Mouse (Mus musculus) stomach, embryonic 15.5 days (tissue): ENCODE measurements around the gene Zfp704. TPM values are rescaled to one million over a fixed set of nuclear protein-coding genes. Genes with fewer than 3 reads are reported as not detected.

Experiments used
- ATAC-seq: fragments of 200-750 bp; cut with Nextera tagmentation; 2 replicates; pipeline ENCODE4 v1.8.0; 2017; ENCODE audit warnings: low read depth, moderate number of reproducible peaks, moderate TSS enrichment; ENCODE audit not compliant: insufficient read depth, low FRiP score
- H3K27ac ChIP-seq: fragments of 300-500 bp; sonication (generic); 2 replicates; pipeline ENCODE4 v1.5.1; 2015; ENCODE audit warnings: mild to moderate bottlenecking, inconsistent platforms
- H3K27me3 ChIP-seq: fragments of 300-500 bp; sonication (generic); replicated peaks from 2 replicates; pipeline ENCODE4 v1.6.1; 2015; ENCODE audit warnings: inconsistent platforms
- H3K36me3 ChIP-seq: fragments of 300-500 bp; sonication (generic); 2 replicates; pipeline ENCODE4 v1.6.1; 2015; ENCODE audit warnings: inconsistent platforms
- H3K4me1 ChIP-seq: fragments of 300-500 bp; sonication (generic); 2 replicates; pipeline ENCODE4 v1.6.1; 2015; ENCODE audit warnings: inconsistent platforms
- H3K4me2 ChIP-seq: fragments of 300-500 bp; sonication (generic); 2 replicates; pipeline ENCODE4 v1.6.1; 2015; ENCODE audit warnings: mild to moderate bottlenecking, inconsistent platforms
- H3K4me3 ChIP-seq: fragments of 300-500 bp; sonication (generic); replicated peaks from 2 replicates; pipeline ENCODE4 v1.5.1; 2015; ENCODE audit warnings: inconsistent platforms
- H3K9ac ChIP-seq: fragments of 300-500 bp; sonication (generic); 2 replicates; pipeline ENCODE4 v1.6.1; 2015; ENCODE audit warnings: inconsistent platforms
- H3K9me3 ChIP-seq: fragments of 300-500 bp; sonication (generic); 2 replicates; pipeline ENCODE4 v1.6.1; 2016; ENCODE audit warnings: inconsistent platforms
- WGBS: fragments of 180-500 bp; shearing (Covaris S2); methylation state at CpG from one replicate; pipeline ENCODE4 v1.1.7; 2015; 5-methylcytosine and 5-hydroxymethylcytosine counted together
- polyA plus RNA-seq: library from polyadenylated mRNA; unstranded; fragments of >200 nt; fragmentation: Nextera tagmentation; extraction: Ambion mirVana; gene quantifications from 2 replicates; pipeline ENCODE4 v1.2.1, GENCODE M21; 2015

Gene Zfp704
- polyA plus RNA-seq, 1 experiment from 2014 or later, result 8.0 TPM

DNA sequence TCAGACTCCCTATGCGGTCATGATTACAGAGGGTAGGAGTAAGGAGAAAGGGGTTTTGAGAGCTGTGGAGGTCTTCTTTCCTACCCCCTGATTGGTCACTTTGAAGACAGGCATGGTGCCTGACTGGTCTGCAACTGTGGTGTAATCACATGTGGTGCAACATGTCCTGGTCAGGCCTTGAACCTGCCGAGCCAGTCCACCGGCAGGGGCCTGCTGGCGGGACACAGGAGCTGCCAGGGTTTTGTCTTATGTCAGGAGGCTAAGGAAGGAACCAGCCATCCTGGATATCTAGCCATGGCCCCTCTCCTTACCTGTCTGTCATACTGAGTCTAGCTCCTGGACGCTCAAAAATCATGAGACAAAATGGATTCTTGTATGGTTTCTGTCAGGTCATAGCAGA lies 134.4 kb downstream of the Zfp704 start:
- H3K9me3 ChIP-seq, result no peaks in the 10 kb centered on the region
- no peak overlapping the region for H3K27ac ChIP-seq
- H3K4me3 ChIP-seq, result no peak overlapping the region
- no peak overlapping the region for H3K4me2 ChIP-seq
- no peaks in the 10 kb centered on the region for H3K4me1 ChIP-seq
- WGBS, result 88% methylated on average over 5 of the region's 5 CpGs
- no peak for ATAC-seq
- no peaks in the 10 kb centered on the region for H3K27me3 ChIP-seq
- H3K9ac ChIP-seq, result no peak overlapping the region
- no peaks in the 10 kb centered on the region for H3K36me3 ChIP-seq

DNA sequence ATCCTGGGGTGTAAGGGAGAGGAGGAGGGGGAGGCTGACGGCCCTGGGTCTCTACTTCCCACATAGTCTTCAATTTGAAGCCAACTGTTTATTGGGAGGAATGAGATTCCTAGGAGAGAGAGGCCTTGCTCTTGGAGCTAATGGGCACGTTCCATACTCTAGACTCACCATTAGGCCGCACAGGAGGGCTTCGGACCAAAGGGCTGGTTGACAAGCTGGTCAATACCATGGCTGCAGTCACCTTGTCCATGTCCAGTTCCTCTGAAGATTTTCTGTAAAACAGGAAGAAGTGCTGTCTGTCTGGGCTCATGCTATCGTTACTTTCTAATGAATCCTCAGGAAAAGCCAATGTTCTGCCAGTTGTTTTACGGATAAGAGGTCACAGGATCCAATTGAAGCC lies 135.6 kb downstream of the Zfp704 start:
- no peaks in the 10 kb centered on the region for H3K27me3 ChIP-seq
- 92% methylated on average over 6 of the region's 6 CpGs for WGBS
- H3K9me3 ChIP-seq, result no peaks in the 10 kb centered on the region
- H3K4me3 ChIP-seq, result no peak overlapping the region
- H3K36me3 ChIP-seq, result no peaks in the 10 kb centered on the region
- H3K4me2 ChIP-seq, result no peak overlapping the region
- H3K9ac ChIP-seq, result no peak overlapping the region
- no peaks in the 10 kb centered on the region for H3K4me1 ChIP-seq
- no peak overlapping the region for H3K27ac ChIP-seq
- ATAC-seq, result no peak

DNA sequence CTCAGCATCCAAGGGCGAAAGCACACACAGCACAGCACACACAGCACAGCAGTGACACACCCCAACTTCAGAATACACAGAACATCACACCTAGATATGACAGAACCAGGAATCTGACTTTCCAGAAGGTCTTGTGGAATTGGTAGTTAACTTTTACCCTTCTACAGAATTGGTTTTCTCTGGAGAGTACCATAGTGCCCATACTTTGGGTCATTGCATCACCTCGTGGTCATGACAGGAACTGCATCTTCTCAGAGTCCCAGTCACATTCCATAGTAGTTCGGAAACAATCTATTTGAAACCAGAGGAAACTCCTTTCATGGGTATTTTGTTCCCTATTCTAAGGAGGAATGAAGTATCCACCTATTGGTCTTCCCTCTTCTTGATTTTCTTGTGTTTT lies 143.6 kb downstream of the Zfp704 start:
- no peak overlapping the region for H3K4me3 ChIP-seq
- WGBS, result 37% methylated on average over 3 of the region's 3 CpGs
- ATAC-seq, result no peak
- no peak overlapping the region for H3K9ac ChIP-seq
- no peaks in the 10 kb centered on the region for H3K36me3 ChIP-seq
- H3K4me1 ChIP-seq, result no peaks in the 10 kb centered on the region
- no peaks in the 10 kb centered on the region for H3K27me3 ChIP-seq
- H3K4me2 ChIP-seq, result no peak overlapping the region
- no peak overlapping the region for H3K27ac ChIP-seq
- H3K9me3 ChIP-seq, result no peaks in the 10 kb centered on the region

DNA sequence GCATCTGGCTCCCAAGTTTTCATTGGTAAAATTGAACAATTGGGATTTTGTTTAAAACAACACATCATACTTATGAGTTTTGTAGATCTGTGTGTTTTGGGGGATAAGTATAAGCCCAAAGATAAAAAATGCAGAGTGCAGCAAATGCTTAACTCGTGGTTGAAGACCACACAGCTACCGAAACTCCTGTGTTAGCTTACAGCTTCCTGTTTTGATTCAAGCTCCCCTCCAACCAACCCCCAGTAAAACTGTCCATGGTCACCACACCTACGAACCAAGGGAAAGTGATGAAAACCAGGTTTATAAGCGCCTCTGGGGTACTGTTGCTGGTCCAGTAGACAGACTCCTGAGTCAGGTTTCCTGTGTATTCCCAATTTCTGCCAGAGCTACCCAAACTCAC lies 144.2 kb downstream of the Zfp704 start:
- Histone ChIP-seq H3K9me3 (no peaks in the 10 kb centered on the region), H3K4me2 (no peak overlapping the region), H3K27ac (no peak overlapping the region), H3K4me3 (no peak overlapping the region), H3K36me3 (no peaks in the 10 kb centered on the region), H3K9ac (no peak overlapping the region), H3K4me1 (no peaks in the 10 kb centered on the region), H3K27me3 (no peaks in the 10 kb centered on the region)
- ATAC-seq, result no peak
- 76% methylated on average over 4 of the region's 4 CpGs for WGBS

DNA sequence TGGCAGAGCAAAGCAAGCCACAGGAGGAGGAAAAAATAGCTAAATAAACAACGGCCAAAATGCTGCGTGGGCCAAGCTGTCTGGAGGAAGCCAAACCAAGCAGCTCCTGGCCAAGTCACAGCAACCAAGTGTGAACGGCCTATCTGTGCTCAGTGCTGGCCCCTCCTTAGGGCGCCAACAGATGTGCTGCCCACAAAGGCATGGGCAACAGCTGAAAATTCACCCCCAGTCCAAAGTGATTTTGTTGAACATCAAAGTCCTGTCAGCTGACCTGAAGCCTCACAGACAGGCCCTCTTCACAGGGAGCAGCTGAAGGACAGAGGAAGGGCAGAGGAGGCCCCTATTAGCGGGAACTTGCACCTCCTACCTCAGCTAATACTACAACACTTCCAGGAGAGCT lies 148.2 kb downstream of the Zfp704 start:
- no peak overlapping the region for H3K4me3 ChIP-seq
- no peak overlapping the region for H3K27ac ChIP-seq
- no peak overlapping the region for H3K4me2 ChIP-seq
- H3K9me3 ChIP-seq, result no peaks in the 10 kb centered on the region
- no peaks in the 10 kb centered on the region for H3K4me1 ChIP-seq
- no peak overlapping the region for H3K9ac ChIP-seq
- ATAC-seq, result no peak
- no peaks in the 10 kb centered on the region for H3K27me3 ChIP-seq
- no peaks in the 10 kb centered on the region for H3K36me3 ChIP-seq
- WGBS, result 88% methylated on average over 5 of the region's 5 CpGs

DNA sequence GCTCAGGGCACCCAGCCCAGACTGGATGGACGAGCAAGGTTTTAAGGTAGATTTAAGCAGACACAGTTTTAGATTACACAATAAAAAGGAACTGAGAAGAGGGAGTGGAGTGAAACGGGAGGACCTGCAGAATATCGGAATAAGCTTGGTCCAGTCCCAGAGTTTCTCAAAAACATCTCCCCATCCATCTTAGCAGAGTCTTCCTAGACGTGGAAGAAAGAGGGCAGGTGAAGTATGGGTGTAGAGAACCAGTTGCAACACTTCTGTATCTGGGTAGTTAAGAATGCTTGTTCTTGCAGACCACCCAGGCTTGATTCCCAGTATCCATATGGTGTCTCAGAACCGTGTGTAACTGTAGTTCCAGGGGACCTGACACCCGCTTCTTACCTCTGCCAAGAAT lies 149.6 kb downstream of the Zfp704 start:
- no peak overlapping the region for H3K27ac ChIP-seq
- H3K9me3 ChIP-seq, result no peaks in the 10 kb centered on the region
- 79% methylated on average over 6 of the region's 6 CpGs for WGBS
- no peaks in the 10 kb centered on the region for H3K27me3 ChIP-seq
- no peak overlapping the region for H3K4me3 ChIP-seq
- ATAC-seq, result no peak
- H3K4me2 ChIP-seq, result no peak overlapping the region
- no peak overlapping the region for H3K9ac ChIP-seq
- H3K36me3 ChIP-seq, result no peaks in the 10 kb centered on the region
- no peaks in the 10 kb centered on the region for H3K4me1 ChIP-seq

DNA sequence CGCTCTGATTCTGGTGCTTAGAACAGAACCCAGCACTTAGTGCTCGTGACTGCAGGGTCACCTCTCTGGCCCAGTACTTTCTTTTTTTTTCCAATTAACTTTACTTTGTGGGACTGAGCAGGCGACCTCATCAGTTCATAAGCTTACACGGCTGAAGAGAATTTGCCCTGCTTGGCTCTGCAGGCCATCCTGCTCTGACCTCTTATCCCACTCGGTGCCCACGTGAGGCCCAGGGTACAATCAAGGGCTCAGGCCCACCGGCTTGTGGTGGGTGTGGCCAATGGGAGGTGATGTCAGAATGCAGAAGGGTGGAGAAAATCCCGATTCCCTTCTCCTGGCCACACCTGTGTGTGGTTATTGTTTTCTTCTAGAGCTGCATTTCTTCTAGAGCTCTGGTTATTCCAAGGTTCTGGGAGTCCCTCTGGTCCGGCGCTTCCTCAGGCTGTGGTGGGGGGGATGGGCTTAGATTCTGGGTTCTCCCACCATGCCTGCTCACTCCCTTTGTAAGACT lies 153.4 kb downstream of the Zfp704 start:
- Histone ChIP-seq H3K9ac (no peak overlapping the region), H3K27ac (no peak overlapping the region)
- WGBS, result 64% methylated on average over 10 of the region's 10 CpGs

DNA sequence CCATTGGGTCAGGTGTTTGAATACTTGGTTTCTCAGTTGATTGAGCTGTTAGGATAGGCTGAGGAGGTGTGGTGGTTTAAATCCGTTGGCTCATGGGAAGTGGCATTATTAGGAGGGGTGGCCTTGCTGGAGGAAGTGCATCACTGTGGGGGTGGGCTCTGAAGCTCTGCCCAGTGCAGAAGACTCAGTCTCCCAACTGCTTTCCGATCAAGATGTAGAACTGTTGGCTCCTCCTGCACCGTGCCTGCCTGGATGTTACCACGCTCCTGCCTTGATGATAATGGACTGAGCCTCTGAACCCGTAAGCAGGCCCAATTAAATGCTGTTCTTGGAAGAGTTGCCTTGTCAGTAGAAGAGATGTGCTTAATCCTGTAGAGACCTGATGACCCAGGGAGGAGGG lies 154.5 kb downstream of the Zfp704 start:
- no peaks in the 10 kb centered on the region for H3K27me3 ChIP-seq
- no peak for ATAC-seq

More for the DNA sequence above, 153.4 kb downstream of the Zfp704 start:
- no peaks in the 10 kb centered on the region for H3K36me3 ChIP-seq
- H3K27me3 ChIP-seq, result no peaks in the 10 kb centered on the region
- H3K9me3 ChIP-seq, result no peaks in the 10 kb centered on the region
- H3K4me3 ChIP-seq, result no peak overlapping the region
- no peaks in the 10 kb centered on the region for H3K4me1 ChIP-seq
- no peak for ATAC-seq
- no peak overlapping the region for H3K4me2 ChIP-seq

DNA sequence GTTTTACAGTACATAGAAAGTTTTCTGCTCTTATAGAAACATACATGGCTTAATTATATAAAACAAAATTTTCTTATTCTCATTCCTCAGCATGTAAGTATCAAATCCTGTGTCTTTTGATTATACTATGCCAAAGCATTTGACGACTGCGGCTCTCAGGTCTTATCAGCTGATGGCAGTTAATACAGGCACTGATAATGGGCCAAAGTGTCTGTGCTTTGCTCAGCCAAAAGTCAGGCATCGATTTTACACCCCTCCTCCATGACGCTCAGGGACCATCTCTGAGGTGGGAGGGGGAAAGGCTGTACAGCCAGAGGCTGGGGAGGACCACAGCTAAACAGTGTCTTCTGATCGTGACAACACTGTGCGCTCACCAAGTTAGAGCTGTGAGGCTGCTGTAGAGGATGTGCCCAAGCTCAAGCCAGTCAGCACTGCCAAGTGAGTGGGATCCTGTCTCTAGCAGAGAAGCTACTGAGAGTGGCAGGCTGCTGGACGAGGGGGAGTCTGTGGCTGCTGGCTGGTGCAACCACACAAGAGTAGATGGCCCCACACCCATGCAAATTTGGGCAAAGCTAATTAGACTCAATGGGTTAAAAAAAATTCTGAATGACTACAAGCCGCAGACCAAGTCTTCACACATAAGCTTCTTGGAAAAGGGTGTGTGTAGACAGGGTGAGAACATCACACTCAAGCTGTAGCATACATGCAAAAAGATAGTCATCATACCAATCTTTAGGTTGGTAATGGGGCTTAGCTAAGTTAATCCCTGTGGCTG lies 155.1 kb downstream of the Zfp704 start:
- Histone ChIP-seq H3K27ac (no peak overlapping the region), H3K36me3 (no peaks in the 10 kb centered on the region), H3K9me3 (no peaks in the 10 kb centered on the region), H3K9ac (no peak overlapping the region), H3K27me3 (no peaks in the 10 kb centered on the region), H3K4me2 (no peak overlapping the region), H3K4me3 (no peak overlapping the region), H3K4me1 (no peaks in the 10 kb centered on the region)
- ATAC-seq, result no peak
- WGBS, result 74% methylated on average over 8 of the region's 8 CpGs

More for the DNA sequence above, 154.5 kb downstream of the Zfp704 start:
- H3K27ac ChIP-seq, result no peak overlapping the region
- WGBS, result 93% methylated on average over 5 of the region's 5 CpGs
- no peak overlapping the region for H3K4me2 ChIP-seq
- H3K9me3 ChIP-seq, result no peaks in the 10 kb centered on the region
- H3K9ac ChIP-seq, result no peak overlapping the region
- no peaks in the 10 kb centered on the region for H3K4me1 ChIP-seq
- no peaks in the 10 kb centered on the region for H3K36me3 ChIP-seq
- no peak overlapping the region for H3K4me3 ChIP-seq

DNA sequence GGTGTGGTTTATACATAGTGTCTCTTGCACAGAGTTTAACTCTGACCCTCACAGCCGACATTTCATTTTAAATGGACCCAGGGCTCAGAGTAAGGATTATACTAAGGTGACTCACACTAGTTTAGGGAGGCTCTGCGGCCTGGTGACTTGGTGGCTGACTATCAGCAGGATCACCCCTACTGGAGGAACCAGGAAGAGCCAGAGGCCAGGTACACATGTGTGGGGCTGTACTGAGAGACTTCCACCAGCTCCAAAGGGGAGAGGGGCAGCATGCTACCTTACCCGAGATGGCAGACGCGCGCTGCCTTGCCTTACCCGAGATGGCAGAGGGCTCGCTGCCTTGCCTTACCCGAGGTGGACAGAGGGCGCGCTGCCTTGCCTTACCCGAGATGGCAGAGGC lies 159.4 kb downstream of the Zfp704 start:
- H3K9ac ChIP-seq, result no peak overlapping the region
- no peak overlapping the region for H3K27ac ChIP-seq
- no peak for ATAC-seq
- no peak overlapping the region for H3K4me2 ChIP-seq
- 0 out of 2 replicates have a peak, but pooled peaks cover 9% of the 10 kb centered on the region for H3K36me3 ChIP-seq
- WGBS, result 93% methylated on average over 12 of the region's 12 CpGs
- H3K9me3 ChIP-seq, result no peaks in the 10 kb centered on the region
- H3K4me3 ChIP-seq, result no peak overlapping the region
- H3K27me3 ChIP-seq, result no peaks in the 10 kb centered on the region
- no peaks in the 10 kb centered on the region for H3K4me1 ChIP-seq

DNA sequence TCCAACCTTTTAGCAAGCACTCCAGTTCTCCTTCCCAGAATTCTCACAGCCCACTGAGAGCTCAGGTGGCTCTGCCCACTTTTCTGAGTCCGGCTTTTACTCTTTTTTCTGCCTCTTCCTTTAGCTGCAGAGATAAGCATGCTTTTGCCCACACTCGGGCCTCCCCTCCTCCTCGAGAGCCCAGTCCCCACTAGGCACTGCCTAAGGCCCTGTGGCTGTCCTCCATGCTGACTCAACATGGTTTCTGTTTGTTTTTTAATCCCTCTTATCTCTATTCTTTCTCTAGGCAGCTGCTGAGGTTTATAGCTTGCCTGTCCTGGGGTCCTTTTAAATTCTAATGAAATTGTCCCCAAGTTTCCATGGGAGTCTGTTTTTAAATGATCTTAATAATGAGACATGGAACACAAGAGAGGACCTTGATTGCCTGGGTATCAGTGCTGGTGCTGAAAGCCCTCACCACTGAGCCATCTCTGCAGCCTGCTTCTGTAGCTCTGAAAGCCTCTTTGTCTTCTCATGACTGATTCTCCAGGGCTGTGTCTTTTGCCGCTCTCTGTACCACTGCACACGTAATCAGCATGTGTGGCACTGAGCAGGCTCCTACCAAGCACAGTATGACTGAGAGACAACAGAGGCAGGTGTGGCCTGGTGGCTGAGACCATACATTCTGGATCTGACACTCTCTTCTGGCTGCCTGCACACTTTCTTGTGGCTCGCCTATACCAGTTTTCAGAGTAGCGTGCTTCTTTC lies 160.5 kb downstream of the Zfp704 start:
- 0 out of 2 replicates have a peak, but pooled peaks cover 9% of the 10 kb centered on the region for H3K36me3 ChIP-seq
- no peak overlapping the region for H3K4me3 ChIP-seq
- ATAC-seq, result 0 out of 2 replicates have a peak, but pooled peaks have one; percentile 31
- no peaks in the 10 kb centered on the region for H3K4me1 ChIP-seq
- H3K27me3 ChIP-seq, result no peaks in the 10 kb centered on the region
- H3K27ac ChIP-seq, result no peak overlapping the region
- H3K4me2 ChIP-seq, result no peak overlapping the region
- WGBS, result 58% methylated on average over 7 of the region's 7 CpGs
- H3K9me3 ChIP-seq, result no peaks in the 10 kb centered on the region
- H3K9ac ChIP-seq, result no peak overlapping the region

DNA sequence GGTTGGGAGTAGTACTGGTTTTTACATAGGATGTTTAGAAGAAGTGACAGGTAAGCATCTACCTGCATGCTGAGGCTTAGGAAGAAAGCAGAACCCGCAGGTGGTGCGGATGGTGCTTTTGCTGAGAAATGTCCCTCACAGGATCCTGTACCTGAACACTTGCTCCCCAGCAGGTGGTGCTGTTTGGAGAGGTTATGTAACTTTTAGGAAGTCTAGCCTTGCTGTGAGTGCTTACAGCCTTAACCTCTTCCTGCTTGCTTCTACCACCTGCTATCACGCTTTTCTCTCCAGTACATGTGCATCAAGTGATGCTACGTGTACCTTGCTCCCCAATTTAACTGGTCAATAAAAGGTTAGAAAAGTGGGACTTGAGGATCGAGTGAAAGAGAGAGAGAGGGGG lies 161.3 kb downstream of the Zfp704 start:
- H3K4me2 ChIP-seq, result no peak overlapping the region
- H3K4me1 ChIP-seq, result no peaks in the 10 kb centered on the region
- no peak overlapping the region for H3K4me3 ChIP-seq
- 94% methylated on average over 5 of the region's 5 CpGs for WGBS
- H3K27ac ChIP-seq, result no peak overlapping the region
- H3K27me3 ChIP-seq, result no peaks in the 10 kb centered on the region
- 0 out of 2 replicates have a peak, but pooled peaks cover 9% of the 10 kb centered on the region for H3K36me3 ChIP-seq
- no peak overlapping the region for H3K9ac ChIP-seq
- ATAC-seq, result no peak
- no peaks in the 10 kb centered on the region for H3K9me3 ChIP-seq
